Mouse (Mus musculus): ENCODE measurements around the gene Opcml. TPM values are rescaled to one million over a fixed set of nuclear protein-coding genes. Genes with fewer than 3 reads are reported as not detected.

The Opcml gene
- polyA plus RNA-seq, 1 experiment from 2014 or later, result 9.8 TPM

GRCm38 (mm10) chr9:28731811-28732602, 941.4 kb downstream of the Opcml start:
- no peaks in the 10 kb centered on the region for H3K4me1 ChIP-seq
- no peaks in the 10 kb centered on the region for H3K36me3 ChIP-seq
- no peaks in the 10 kb centered on the region for H3K9me3 ChIP-seq
- no peak overlapping the region for H3K9ac ChIP-seq
- H3K27me3 ChIP-seq, result no peaks in the 10 kb centered on the region
- H3K4me2 ChIP-seq, result no peak overlapping the region
- no peak for ATAC-seq (ENCODE audit: borderline replicate concordance, extremely low read depth, low FRiP score, low TSS enrichment)
- no peak overlapping the region for H3K27ac ChIP-seq
- 64% methylated on average over 10 of the region's 10 CpGs for WGBS
- H3K4me3 ChIP-seq, result no peak overlapping the region

- no peak for ATAC-seq (ENCODE audit: borderline replicate concordance, extremely low read depth, low FRiP score, low TSS enrichment)
- Histone ChIP-seq H3K9me3 (no peaks in the 10 kb centered on the region), H3K4me1 (no peaks in the 10 kb centered on the region), H3K36me3 (no peaks in the 10 kb centered on the region), H3K4me2 (no peak overlapping the region), H3K27me3 (no peaks in the 10 kb centered on the region), H3K27ac (no peak overlapping the region), H3K9ac (no peak overlapping the region), H3K4me3 (no peak overlapping the region)
- WGBS, result 89% methylated on average over 2 of the region's 2 CpGs
These were observed 947.4 kb downstream of the Opcml start for GRCm38 (mm10) chr9:28737955-28738354.

GRCm38 (mm10) chr9:28738451-28738860, 947.9 kb downstream of the Opcml start:
- Histone ChIP-seq H3K4me3 (no peak overlapping the region), H3K9ac (no peak overlapping the region), H3K27me3 (no peaks in the 10 kb centered on the region), H3K27ac (no peak overlapping the region), H3K4me2 (no peak overlapping the region), H3K4me1 (no peaks in the 10 kb centered on the region), H3K9me3 (no peaks in the 10 kb centered on the region), H3K36me3 (no peaks in the 10 kb centered on the region)
- ATAC-seq (ENCODE audit: borderline replicate concordance, extremely low read depth, low FRiP score, low TSS enrichment), result no peak
- WGBS, result 22% methylated on average over 1 of the region's 1 CpGs

- ATAC-seq (ENCODE audit: borderline replicate concordance, extremely low read depth, low FRiP score, low TSS enrichment), result no peak
- Histone ChIP-seq H3K27ac (no peak overlapping the region), H3K4me3 (no peak overlapping the region), H3K9me3 (no peaks in the 10 kb centered on the region), H3K36me3 (no peaks in the 10 kb centered on the region), H3K27me3 (no peaks in the 10 kb centered on the region), H3K4me2 (no peak overlapping the region), H3K4me1 (no peaks in the 10 kb centered on the region), H3K9ac (no peak overlapping the region)
- 56% methylated on average over 3 of the region's 3 CpGs for WGBS
These were observed 954.2 kb downstream of the Opcml start for GRCm38 (mm10) chr9:28744771-28745170.

- no peak for ATAC-seq (ENCODE audit: borderline replicate concordance, extremely low read depth, low FRiP score, low TSS enrichment)
These were observed 958.3 kb downstream of the Opcml start for GRCm38 (mm10) chr9:28748902-28749301.

GRCm38 (mm10) chr9:28752908-28753307, 962.3 kb downstream of the Opcml start:
- 73% methylated on average over 5 of the region's 5 CpGs for WGBS
- Histone ChIP-seq H3K27ac (no peak overlapping the region), H3K9me3 (no peaks in the 10 kb centered on the region), H3K36me3 (no peaks in the 10 kb centered on the region), H3K27me3 (no peaks in the 10 kb centered on the region), H3K9ac (no peak overlapping the region), H3K4me1 (no peaks in the 10 kb centered on the region), H3K4me3 (no peak overlapping the region), H3K4me2 (no peak overlapping the region)
- ATAC-seq (ENCODE audit: borderline replicate concordance, extremely low read depth, low FRiP score, low TSS enrichment), result no peak

More at GRCm38 (mm10) chr9:28748902-28749301, 958.3 kb downstream of the Opcml start:
- Histone ChIP-seq H3K4me1 (no peaks in the 10 kb centered on the region), H3K9ac (no peak overlapping the region), H3K9me3 (no peaks in the 10 kb centered on the region), H3K27me3 (no peaks in the 10 kb centered on the region), H3K36me3 (no peaks in the 10 kb centered on the region), H3K4me3 (no peak overlapping the region), H3K4me2 (no peak overlapping the region), H3K27ac (no peak overlapping the region)
- 73% methylated on average over 2 of the region's 2 CpGs for WGBS

GRCm38 (mm10) chr9:28756841-28757451, 966.4 kb downstream of the Opcml start:
- Histone ChIP-seq H3K9me3 (no peaks in the 10 kb centered on the region), H3K4me2 (no peak overlapping the region), H3K4me3 (no peak overlapping the region), H3K27ac (no peak overlapping the region), H3K36me3 (no peaks in the 10 kb centered on the region), H3K9ac (no peak overlapping the region), H3K27me3 (no peaks in the 10 kb centered on the region), H3K4me1 (no peaks in the 10 kb centered on the region)
- WGBS, result 58% methylated on average over 4 of the region's 4 CpGs
- no peak for ATAC-seq (ENCODE audit: borderline replicate concordance, extremely low read depth, low FRiP score, low TSS enrichment)

- no peak overlapping the region for H3K4me3 ChIP-seq
- no peaks in the 10 kb centered on the region for H3K9me3 ChIP-seq
- H3K4me2 ChIP-seq, result no peak overlapping the region
- H3K4me1 ChIP-seq, result no peaks in the 10 kb centered on the region
- no peak for ATAC-seq (ENCODE audit: borderline replicate concordance, extremely low read depth, low FRiP score, low TSS enrichment)
- H3K36me3 ChIP-seq, result no peaks in the 10 kb centered on the region
- WGBS, result 73% methylated on average over 4 of the region's 4 CpGs
- H3K27ac ChIP-seq, result no peak overlapping the region
- no peaks in the 10 kb centered on the region for H3K27me3 ChIP-seq
- no peak overlapping the region for H3K9ac ChIP-seq
These were observed 970.9 kb downstream of the Opcml start for GRCm38 (mm10) chr9:28761460-28761859.

- Histone ChIP-seq H3K4me1 (no peaks in the 10 kb centered on the region), H3K4me3 (no peak overlapping the region), H3K36me3 (no peaks in the 10 kb centered on the region), H3K4me2 (no peak overlapping the region), H3K27me3 (no peaks in the 10 kb centered on the region), H3K9me3 (no peaks in the 10 kb centered on the region), H3K9ac (no peak overlapping the region), H3K27ac (no peak overlapping the region)
- no peak for ATAC-seq (ENCODE audit: borderline replicate concordance, extremely low read depth, low FRiP score, low TSS enrichment)
- 81% methylated on average over 1 of the region's 1 CpGs for WGBS
These were observed 973.6 kb downstream of the Opcml start for GRCm38 (mm10) chr9:28764149-28764548.

- Histone ChIP-seq H3K4me3 (no peak overlapping the region), H3K9ac (no peak overlapping the region), H3K9me3 (no peaks in the 10 kb centered on the region), H3K4me2 (no peak overlapping the region), H3K36me3 (no peaks in the 10 kb centered on the region), H3K27ac (no peak overlapping the region), H3K27me3 (no peaks in the 10 kb centered on the region), H3K4me1 (no peaks in the 10 kb centered on the region)
- no peak for ATAC-seq (ENCODE audit: borderline replicate concordance, extremely low read depth, low FRiP score, low TSS enrichment)
- 74% methylated on average over 10 of the region's 10 CpGs for WGBS
These were observed 986.2 kb downstream of the Opcml start for GRCm38 (mm10) chr9:28776517-28777503.

- no peak overlapping the region for H3K4me2 ChIP-seq
- no peaks in the 10 kb centered on the region for H3K4me1 ChIP-seq
- WGBS, result 37% methylated on average over 4 of the region's 4 CpGs
- no peak for ATAC-seq (ENCODE audit: borderline replicate concordance, extremely low read depth, low FRiP score, low TSS enrichment)
- no peak overlapping the region for H3K4me3 ChIP-seq
- H3K36me3 ChIP-seq, result no peaks in the 10 kb centered on the region
- no peak overlapping the region for H3K27ac ChIP-seq
- H3K27me3 ChIP-seq, result no peaks in the 10 kb centered on the region
- H3K9me3 ChIP-seq, result no peaks in the 10 kb centered on the region
- no peak overlapping the region for H3K9ac ChIP-seq
These were observed 993.3 kb downstream of the Opcml start for GRCm38 (mm10) chr9:28783834-28784233.

Measured in lung, embryonic 15.5 days (tissue).